Mouse (Mus musculus) WW6 (cell line): ENCODE data around the gene Vmn1r88.
"Not testable (repeated sequence)": the region's sequence is repeated elsewhere in the genome, so short reads cannot be mapped to it uniquely, and the experiment has no call there.

Experiments
- DNase-seq: peaks from one replicate; pipeline ENCODE4 v3.0.0-alpha.2; 2013; ENCODE audit warnings: low read depth, low spot score

The Vmn1r88 gene

DNA sequence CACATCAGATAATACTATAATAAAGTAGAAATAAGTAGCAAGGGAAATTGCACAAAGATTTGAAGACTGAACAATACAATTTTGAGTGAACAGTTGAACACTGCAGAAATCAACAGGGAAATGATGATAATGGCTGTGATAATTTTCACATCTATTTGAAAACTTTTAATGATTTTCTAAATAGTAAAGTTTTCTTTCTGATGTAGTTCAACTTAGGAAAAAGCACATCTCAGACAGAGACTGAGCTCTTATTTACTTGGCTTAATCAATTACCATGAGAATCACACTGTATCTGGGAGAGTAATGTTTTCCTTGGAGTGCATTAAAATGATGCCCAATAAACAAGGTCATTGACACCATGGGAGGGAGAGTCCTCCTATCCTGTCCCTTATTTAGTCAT, at the start of gene Vmn1r88:
Gene Vmn1r88, plus strand, starts transcription at position 301 of the 400 bp plus-strand sequence.
- no peak for DNase-seq

GRCm38 (mm10) chr7:13119817-13120216, 39.6 kb upstream of the Vmn1r88 start, which contains the start of gene Vmn1r86:
Gene Vmn1r86, minus strand, starts transcription at chr7:13119917.
- no peak for DNase-seq

- DNase-seq = not testable (repeated sequence)
These were observed 35.7 kb upstream of the Vmn1r88 start for GRCm38 (mm10) chr7:13123554-13124153.

DNA sequence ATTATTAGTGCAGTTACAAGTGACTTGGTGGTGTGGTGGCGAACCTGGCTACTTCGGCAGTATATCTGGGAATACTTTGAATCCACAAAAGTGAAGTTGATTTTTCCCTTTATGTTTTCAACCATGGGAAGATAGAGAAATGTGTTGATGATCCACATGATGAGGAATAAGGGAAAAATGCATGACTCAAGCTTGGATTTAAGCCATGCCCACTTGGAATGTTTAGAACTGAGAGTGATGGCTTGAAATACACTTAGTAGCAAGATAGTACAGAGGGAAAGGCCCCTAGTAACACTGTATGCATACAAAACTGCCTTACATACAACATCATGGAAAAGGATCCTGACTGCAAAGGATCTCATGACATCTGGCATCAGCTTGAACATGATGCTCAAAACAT, 27.5 kb upstream of the Vmn1r88 start:
- no peak for DNase-seq

GRCm38 (mm10) chr7:13137340-13137739, 22.0 kb upstream of the Vmn1r88 start:
- DNase-seq = no peak

- DNase-seq = no peak
These were observed 19.3 kb upstream of the Vmn1r88 start, which contains the start of gene Vmn1r87 for GRCm38 (mm10) chr7:13140057-13140456. Gene Vmn1r87, minus strand, starts transcription at chr7:13140157.

DNA sequence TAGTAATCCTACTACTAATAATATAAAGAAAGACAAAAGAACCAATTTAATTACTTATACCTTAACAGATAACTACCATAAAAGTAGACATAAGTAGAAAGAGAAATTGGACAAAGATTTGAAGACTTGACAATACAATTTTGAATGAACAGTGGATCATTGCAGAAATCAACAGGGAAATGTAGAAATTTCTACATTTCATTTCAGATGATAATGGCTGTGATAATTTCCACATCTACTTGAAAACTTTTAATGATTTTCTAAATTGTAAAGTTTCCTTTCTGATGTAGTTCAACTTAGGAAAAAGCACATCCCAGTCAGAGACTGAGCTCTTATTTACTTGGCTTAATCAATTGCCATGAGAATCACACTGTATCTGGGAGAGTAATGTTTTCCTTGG, 53.4 kb downstream of the Vmn1r88 start, which contains the start of gene Vmn1r89:
Gene Vmn1r89, plus strand, starts transcription at position 301 of the 400 bp plus-strand sequence.
- DNase-seq = no peak
